Mouse (Mus musculus) liver, embryonic 15.5 days (tissue): ENCODE data around the gene Clybl. TPM values are rescaled to one million over a fixed set of nuclear protein-coding genes. Genes with fewer than 3 reads are reported as not detected.

Experiments
- ATAC-seq: fragments of 200-750 bp; cut with Nextera tagmentation; 2 replicates; pipeline ENCODE4 v1.8.0; 2017; ENCODE audit warnings: moderate number of reproducible peaks, mild to moderate bottlenecking, moderate library complexity; ENCODE audit not compliant: insufficient read depth
- H3K27ac ChIP-seq: fragments of 300-500 bp; sonication (generic); replicated peaks from 2 replicates; pipeline ENCODE4 v1.5.1; 2015; ENCODE audit warnings: mild to moderate bottlenecking, inconsistent platforms
- H3K27me3 ChIP-seq: fragments of 300-500 bp; sonication (generic); 2 replicates; pipeline ENCODE4 v1.6.1; 2015; ENCODE audit warnings: mild to moderate bottlenecking, inconsistent platforms
- H3K36me3 ChIP-seq: fragments of 300-500 bp; sonication (generic); replicated peaks from 2 replicates; pipeline ENCODE4 v1.6.1; 2015; ENCODE audit warnings: moderate library complexity, mild to moderate bottlenecking, inconsistent platforms
- H3K4me1 ChIP-seq: fragments of 300-500 bp; sonication (generic); replicated peaks from 2 replicates; pipeline ENCODE4 v1.6.1; 2015; ENCODE audit warnings: inconsistent platforms
- H3K4me2 ChIP-seq: fragments of 300-500 bp; sonication (generic); 2 replicates; pipeline ENCODE4 v1.6.1; 2015; ENCODE audit warnings: moderate library complexity, mild to moderate bottlenecking, inconsistent platforms
- H3K4me3 ChIP-seq: fragments of 300-500 bp; sonication (generic); replicated peaks from 2 replicates; pipeline ENCODE4 v1.5.1; 2015; ENCODE audit warnings: mild to moderate bottlenecking, inconsistent platforms
- H3K9ac ChIP-seq: fragments of 300-500 bp; sonication (generic); 2 replicates; pipeline ENCODE4 v1.6.1; 2015; ENCODE audit warnings: moderate library complexity, mild to moderate bottlenecking, inconsistent platforms
- H3K9me3 ChIP-seq: fragments of 300-500 bp; sonication (generic); replicated peaks from 2 replicates; pipeline ENCODE4 v1.6.1; 2016; ENCODE audit warnings: inconsistent platforms
- WGBS: fragments of 180-500 bp; shearing (Covaris S2); methylation state at CpG from one replicate; pipeline ENCODE4 v1.1.7; 2015; ENCODE audit warnings: mixed read lengths; ENCODE audit not compliant: insufficient replicate concordance; 5-methylcytosine and 5-hydroxymethylcytosine counted together
- polyA plus RNA-seq: library from polyadenylated mRNA; unstranded; fragments of >200 nt; fragmentation: Nextera tagmentation; extraction: Ambion mirVana; gene quantifications from 2 replicates; pipeline ENCODE4 v1.2.1, GENCODE M21; 2015

Gene Clybl
- polyA plus RNA-seq, 1 experiment from 2014 or later: 23.6 TPM

DNA sequence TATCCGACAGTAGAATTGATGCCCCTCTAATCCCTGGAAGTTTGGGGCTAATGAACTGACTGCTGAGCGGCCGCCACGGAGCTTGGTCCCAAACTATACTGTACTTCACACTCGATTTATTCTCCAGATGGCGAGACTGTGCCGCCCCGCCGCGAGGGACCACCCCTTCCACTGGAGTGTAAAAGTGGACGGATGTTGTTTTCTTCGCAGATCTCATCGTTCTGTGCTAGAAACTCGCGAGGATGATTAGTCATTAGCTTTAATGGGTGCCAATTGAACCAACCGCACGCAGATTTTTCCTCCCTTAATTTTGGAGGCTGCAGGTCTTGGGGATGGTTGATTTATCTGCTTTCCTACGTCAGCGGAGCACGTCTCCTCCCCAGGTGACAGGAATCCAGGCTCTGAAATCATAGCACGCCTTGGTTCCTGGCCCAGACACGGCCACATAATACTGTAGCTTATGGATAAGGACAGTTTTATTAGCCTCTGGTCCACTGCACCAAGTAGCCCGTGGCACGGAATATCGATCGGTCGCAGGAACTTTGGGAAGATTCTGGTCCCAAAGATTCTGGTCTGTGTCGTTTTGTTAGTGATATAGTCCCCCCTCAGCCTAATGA is 185.9 kb downstream of the Clybl start:
- no peak overlapping the region for H3K9ac ChIP-seq
- H3K9me3 ChIP-seq: no peaks in the 10 kb centered on the region
- H3K4me3 ChIP-seq: no peak overlapping the region
- ATAC-seq: no peak
- no peaks in the 10 kb centered on the region for H3K36me3 ChIP-seq
- no peak overlapping the region for H3K27ac ChIP-seq
- H3K4me2 ChIP-seq: no peak overlapping the region
- 81% methylated on average over 28 of the region's 28 CpGs for WGBS
- H3K4me1 ChIP-seq: no peaks in the 10 kb centered on the region
- H3K27me3 ChIP-seq: no peaks in the 10 kb centered on the region

DNA sequence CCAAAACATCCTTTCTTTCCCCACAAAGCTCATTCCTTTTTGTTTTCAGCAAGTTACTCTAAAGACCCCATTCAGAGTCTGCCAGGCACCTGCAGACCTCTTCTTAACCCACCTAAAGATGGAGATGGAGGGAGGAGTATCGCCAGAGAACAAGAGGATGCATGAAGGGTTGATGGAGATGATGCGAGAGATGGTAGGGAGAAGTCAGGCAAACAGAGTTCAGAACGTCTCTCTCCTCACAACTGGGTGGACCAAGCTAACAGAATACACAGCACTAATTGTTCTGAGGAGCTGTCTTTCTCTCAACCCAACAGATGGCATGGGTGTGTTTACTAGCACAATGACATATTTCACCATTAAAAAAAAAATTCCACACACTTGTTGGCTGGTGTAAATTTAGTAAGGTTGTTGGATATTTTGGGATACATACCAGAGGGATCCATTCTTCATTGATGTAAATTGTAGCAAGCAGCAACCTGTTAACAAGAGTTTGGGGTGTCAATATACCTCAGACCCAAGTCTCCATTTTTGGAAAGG is 186.4 kb downstream of the Clybl start:
- no peak overlapping the region for H3K4me3 ChIP-seq

DNA sequence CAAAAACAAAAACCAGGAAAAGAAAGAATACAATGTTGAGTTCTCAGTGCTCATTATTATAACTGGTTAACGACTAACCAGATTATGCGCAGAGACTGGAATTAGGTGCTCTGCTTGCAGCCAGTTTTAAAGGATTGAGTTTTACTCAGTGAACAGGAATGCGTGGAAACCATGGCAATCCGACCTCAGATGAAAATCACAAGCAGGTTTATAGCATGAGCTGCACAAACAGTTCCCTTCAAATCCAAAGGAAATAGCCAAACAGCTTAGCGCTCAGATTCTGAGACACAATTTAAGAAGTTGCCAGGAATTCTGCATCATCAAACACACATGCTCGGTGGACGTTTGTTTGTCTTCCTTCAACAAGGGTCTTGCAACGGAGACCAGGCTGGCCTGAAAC is 187.0 kb downstream of the Clybl start:
- no peaks in the 10 kb centered on the region for H3K36me3 ChIP-seq
- WGBS: 69% methylated on average over 8 of the region's 8 CpGs
- H3K27ac ChIP-seq: no peak overlapping the region
- H3K4me1 ChIP-seq: no peaks in the 10 kb centered on the region
- H3K9me3 ChIP-seq: no peaks in the 10 kb centered on the region
- H3K4me3 ChIP-seq: no peak overlapping the region
- H3K27me3 ChIP-seq: 0 out of 2 replicates have a peak, but pooled peaks cover 5% of the 10 kb centered on the region
- no peak overlapping the region for H3K9ac ChIP-seq
- H3K4me2 ChIP-seq: no peak overlapping the region
- no peak for ATAC-seq

More for the DNA sequence above, 186.4 kb downstream of the Clybl start:
- Histone ChIP-seq H3K4me1 (no peaks in the 10 kb centered on the region), H3K36me3 (no peaks in the 10 kb centered on the region), H3K4me2 (no peak overlapping the region), H3K9me3 (no peaks in the 10 kb centered on the region), H3K27ac (no peak overlapping the region), H3K9ac (no peak overlapping the region), H3K27me3 (no peaks in the 10 kb centered on the region)
- ATAC-seq: no peak
- 71% methylated on average over 3 of the region's 3 CpGs for WGBS

DNA sequence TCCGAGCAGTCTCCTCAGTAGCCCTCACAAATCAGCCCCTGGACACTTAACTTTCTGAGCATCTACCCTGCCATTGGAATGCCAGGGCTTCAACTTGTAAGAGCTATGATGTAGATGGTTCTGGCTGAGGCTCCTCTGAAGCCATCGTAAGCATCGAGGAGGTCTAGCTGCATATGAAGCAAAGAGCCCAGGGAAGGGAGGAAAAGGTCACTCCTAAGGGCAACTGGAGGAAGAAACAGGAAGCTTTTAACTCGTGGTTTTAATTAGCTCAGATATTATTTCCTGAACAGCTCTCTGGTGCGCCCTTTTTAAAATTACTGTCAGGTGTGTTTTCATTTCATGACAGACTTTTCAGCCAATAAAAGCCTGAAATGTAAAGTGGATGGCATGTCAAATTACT is 190.5 kb downstream of the Clybl start:
- H3K4me3 ChIP-seq: no peak overlapping the region
- H3K4me2 ChIP-seq: no peak overlapping the region
- no peak overlapping the region for H3K9ac ChIP-seq
- 0 out of 2 replicates have a peak, but pooled peaks cover 5% of the 10 kb centered on the region for H3K27me3 ChIP-seq
- WGBS: 50% methylated on average over 5 of the region's 5 CpGs
- H3K36me3 ChIP-seq: no peaks in the 10 kb centered on the region
- no peak for ATAC-seq
- H3K9me3 ChIP-seq: no peaks in the 10 kb centered on the region
- H3K27ac ChIP-seq: no peak overlapping the region
- H3K4me1 ChIP-seq: no peaks in the 10 kb centered on the region

DNA sequence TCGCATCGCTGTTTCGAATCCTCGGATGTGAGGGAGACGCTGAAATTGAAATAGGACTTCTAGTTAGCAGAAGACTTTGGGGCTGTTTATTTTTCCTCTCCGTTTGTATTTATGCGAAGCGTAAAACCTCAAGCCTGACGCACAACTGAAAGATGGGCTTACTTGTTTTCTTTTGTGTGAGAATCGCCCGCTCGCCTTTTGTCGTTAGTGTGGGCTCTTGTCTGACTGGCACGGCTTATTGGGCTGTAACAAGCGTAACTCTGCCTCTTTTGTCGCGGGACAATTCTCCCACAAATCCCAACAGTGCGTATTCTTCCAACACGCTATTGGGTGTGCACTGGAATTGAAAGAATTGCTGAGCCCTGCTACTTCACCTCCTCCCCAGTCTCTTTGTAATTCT is 192.0 kb downstream of the Clybl start:
- Histone ChIP-seq H3K9ac (no peak overlapping the region), H3K9me3 (no peaks in the 10 kb centered on the region), H3K27ac (no peak overlapping the region), H3K4me1 (no peaks in the 10 kb centered on the region), H3K4me2 (no peak overlapping the region), H3K27me3 (0 out of 2 replicates have a peak, but pooled peaks cover 5% of the 10 kb centered on the region), H3K36me3 (no peaks in the 10 kb centered on the region), H3K4me3 (no peak overlapping the region)
- 53% methylated on average over 19 of the region's 19 CpGs for WGBS
- no peak for ATAC-seq

DNA sequence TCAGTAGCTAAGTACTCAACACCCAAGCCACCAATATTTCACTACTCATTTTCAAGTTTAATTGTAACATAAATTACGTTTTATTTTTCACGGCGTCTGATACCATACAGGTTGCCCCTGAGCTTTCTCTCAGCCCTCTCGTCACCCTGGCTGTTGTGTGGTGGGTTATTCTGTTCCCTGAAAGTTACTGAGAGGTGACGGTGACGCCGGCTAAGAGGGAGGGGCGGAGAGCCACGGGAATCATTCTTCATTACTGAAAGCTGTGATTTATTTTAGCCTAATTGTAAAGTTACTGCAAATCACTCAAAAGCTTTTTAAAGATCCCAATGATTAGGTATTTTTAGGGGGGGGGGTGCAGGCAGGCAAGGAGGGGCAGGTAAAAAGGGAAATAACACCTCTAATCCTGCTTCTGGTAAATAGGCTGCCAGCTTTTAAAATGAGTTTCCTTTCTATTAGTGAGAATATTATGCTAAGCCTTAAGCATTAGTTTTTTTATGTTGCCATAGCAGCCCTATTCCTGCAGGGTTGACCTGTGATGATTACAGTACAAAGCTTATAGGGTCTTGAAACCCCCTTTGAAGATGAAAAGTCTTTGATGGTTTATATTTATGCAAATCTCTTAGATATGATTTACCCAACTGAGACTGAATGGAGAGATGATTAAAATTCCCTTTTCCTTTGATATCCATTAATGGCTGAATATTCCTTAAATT is 192.9 kb downstream of the Clybl start:
- Histone ChIP-seq H3K9me3 (no peaks in the 10 kb centered on the region), H3K9ac (no peak overlapping the region), H3K4me3 (no peak overlapping the region), H3K4me1 (no peaks in the 10 kb centered on the region), H3K27ac (no peak overlapping the region), H3K27me3 (0 out of 2 replicates have a peak, but pooled peaks cover 5% of the 10 kb centered on the region), H3K36me3 (no peaks in the 10 kb centered on the region), H3K4me2 (no peak overlapping the region)
- WGBS: 29% methylated on average over 9 of the region's 9 CpGs
- ATAC-seq: no peak

DNA sequence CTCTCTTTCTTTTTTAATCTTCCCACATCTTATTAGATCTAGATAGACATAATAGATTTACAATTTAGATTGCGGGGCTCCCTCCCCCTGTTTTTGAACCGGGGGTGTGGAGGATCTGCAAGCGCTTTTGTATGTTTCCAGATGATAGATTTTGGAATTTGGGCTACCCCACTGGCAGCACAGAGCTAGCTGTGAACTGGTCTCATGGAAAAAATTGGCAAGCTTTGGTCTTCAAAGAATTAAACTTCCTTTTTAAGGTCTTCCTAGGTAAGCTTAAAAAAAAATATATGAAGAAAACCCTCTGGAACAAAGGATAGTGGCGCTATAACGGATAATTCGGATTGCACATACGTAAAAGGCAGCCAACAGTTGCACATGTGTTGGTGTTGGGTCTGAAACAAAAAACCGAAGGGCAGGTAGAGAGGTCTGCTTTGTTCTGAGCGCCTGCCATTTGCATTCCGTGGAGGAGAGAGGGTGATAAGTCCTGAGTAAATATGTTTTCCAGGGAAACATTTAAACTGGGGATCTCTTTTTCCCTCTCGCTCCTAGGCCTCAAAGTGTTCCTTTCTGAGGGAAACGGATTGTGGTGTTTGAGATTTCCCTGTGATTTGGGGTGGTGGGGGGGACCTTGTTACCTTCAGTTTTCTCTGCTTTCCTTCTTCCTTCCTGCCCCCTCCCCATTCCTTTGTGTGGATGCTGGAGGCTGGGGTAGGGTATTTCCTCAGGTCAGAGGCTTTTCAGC is 193.7 kb downstream of the Clybl start:
- no peak overlapping the region for H3K27ac ChIP-seq
- no peaks in the 10 kb centered on the region for H3K9me3 ChIP-seq
- no peak overlapping the region for H3K9ac ChIP-seq
- no peak overlapping the region for H3K4me3 ChIP-seq
- WGBS: 49% methylated on average over 12 of the region's 12 CpGs
- no peaks in the 10 kb centered on the region for H3K4me1 ChIP-seq
- ATAC-seq: no peak
- H3K27me3 ChIP-seq: 0 out of 2 replicates have a peak, but pooled peaks cover 5% of the 10 kb centered on the region
- H3K4me2 ChIP-seq: no peak overlapping the region
- H3K36me3 ChIP-seq: no peaks in the 10 kb centered on the region

DNA sequence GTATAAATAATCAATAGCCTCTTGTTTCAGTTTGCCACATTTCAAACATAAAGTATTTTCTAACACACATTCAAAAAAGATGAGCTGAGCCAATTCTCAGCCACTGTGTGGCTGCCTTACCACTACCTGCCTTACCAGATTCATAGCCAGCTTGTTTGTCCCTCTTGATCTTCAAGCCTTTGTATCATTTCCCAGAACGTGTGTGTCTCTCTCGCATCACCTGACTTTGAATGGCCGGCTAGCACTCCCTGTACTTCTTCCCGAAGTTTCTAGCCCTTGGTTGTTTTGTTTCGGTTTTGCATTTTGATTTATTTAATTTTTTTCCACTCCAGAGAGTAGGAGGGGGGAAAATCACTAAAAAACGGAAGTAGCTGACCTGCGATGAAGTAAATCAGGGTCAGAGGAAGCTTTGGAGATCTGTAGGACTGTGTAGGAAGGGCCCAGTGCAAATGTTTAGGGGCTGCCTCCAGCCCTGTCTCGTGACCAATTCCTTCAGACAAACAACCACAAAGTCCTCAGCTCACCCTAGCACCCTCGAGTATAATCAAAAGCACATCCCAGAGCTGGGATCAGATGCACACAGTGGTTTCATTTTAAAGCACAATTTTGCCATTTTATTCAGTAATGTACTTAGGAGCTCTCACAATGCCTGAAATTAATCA is 195.1 kb downstream of the Clybl start:
- no peak overlapping the region for H3K27ac ChIP-seq
- no peak overlapping the region for H3K4me2 ChIP-seq
- no peaks in the 10 kb centered on the region for H3K4me1 ChIP-seq
- H3K9me3 ChIP-seq: no peaks in the 10 kb centered on the region
- no peak overlapping the region for H3K4me3 ChIP-seq
- H3K9ac ChIP-seq: no peak overlapping the region
- ATAC-seq: no peak
- 49% methylated on average over 9 of the region's 9 CpGs for WGBS
- H3K36me3 ChIP-seq: no peaks in the 10 kb centered on the region
- H3K27me3 ChIP-seq: 0 out of 2 replicates have a peak, but pooled peaks cover 5% of the 10 kb centered on the region

DNA sequence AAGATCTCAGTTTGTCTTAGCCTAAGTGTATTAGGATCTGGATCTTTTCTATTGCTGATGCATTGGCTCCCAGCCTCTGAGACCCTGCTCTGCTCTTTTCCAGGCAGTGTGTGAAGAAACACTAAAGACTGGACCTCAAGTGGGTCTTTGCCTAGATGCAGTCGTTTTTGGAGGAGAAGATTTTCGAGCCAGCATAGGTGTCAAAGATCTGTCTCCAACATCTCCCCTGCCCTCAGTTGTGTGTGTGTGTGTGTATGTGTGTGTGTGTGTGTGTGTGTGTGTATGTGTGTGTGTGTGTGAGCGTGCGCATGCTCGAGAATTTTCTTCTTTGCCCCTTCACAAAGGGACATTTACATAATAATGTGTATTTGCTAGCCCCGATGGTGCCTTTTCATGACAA is 196.2 kb downstream of the Clybl start:
- Histone ChIP-seq H3K27me3 (0 out of 2 replicates have a peak, but pooled peaks cover 5% of the 10 kb centered on the region), H3K9ac (no peak overlapping the region), H3K4me3 (no peak overlapping the region), H3K9me3 (no peaks in the 10 kb centered on the region), H3K4me2 (no peak overlapping the region), H3K27ac (no peak overlapping the region), H3K36me3 (no peaks in the 10 kb centered on the region), H3K4me1 (no peaks in the 10 kb centered on the region)
- WGBS: 72% methylated on average over 6 of the region's 6 CpGs
- no peak for ATAC-seq

DNA sequence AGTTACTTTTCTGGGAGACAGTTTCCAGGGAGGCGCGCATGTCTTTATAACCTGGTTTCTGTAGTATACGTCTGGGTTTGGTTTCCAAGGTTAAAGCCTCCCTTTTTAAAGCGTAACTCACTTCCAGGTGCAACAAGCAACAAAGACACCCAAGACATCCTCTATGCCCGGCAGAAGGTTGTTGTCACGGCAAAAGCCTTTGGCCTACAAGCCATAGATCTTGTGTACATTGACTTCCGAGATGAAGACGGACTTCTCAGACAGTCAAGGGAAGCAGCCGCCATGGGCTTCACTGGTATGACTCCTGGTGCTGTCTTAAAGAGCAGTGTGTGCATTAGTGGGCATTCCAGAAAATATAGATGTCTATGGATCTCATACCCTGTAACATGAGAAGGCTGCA is 197.6 kb downstream of the Clybl start:
- no peak overlapping the region for H3K4me3 ChIP-seq
- 80% methylated on average over 9 of the region's 9 CpGs for WGBS
- no peaks in the 10 kb centered on the region for H3K27me3 ChIP-seq
- ATAC-seq: no peak
- H3K4me2 ChIP-seq: no peak overlapping the region
- H3K36me3 ChIP-seq: no peaks in the 10 kb centered on the region
- no peaks in the 10 kb centered on the region for H3K9me3 ChIP-seq
- no peaks in the 10 kb centered on the region for H3K4me1 ChIP-seq
- H3K9ac ChIP-seq: no peak overlapping the region
- no peak overlapping the region for H3K27ac ChIP-seq

DNA sequence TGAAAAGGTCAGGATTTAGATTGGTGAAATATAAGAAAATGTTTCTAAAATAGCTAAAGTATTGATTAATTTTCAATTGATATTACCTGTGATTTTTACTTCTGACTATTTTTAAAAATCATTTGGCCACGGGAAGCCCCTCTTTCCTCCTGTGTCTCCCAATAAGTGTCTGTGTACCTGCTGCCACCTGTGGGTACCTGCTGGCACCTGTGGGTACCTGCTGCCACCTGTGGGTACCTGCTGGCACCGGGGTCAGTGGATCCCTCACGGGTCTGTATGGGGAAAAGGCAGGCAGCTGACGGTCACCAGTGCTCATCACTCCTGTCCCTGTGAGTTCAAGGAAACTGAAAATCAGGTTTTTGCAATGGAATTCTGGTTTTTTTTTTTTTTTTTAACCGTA is 198.5 kb downstream of the Clybl start:
- Histone ChIP-seq H3K36me3 (no peaks in the 10 kb centered on the region), H3K9ac (no peak overlapping the region), H3K4me3 (no peak overlapping the region), H3K4me1 (no peaks in the 10 kb centered on the region), H3K27me3 (no peaks in the 10 kb centered on the region), H3K27ac (no peak overlapping the region), H3K4me2 (no peak overlapping the region), H3K9me3 (no peaks in the 10 kb centered on the region)
- no peak for ATAC-seq
- WGBS: 70% methylated on average over 5 of the region's 5 CpGs
